Mouse (Mus musculus): Measurements from ENCODE around the gene Ctbp2.

Ctbp2 gene

DNA sequence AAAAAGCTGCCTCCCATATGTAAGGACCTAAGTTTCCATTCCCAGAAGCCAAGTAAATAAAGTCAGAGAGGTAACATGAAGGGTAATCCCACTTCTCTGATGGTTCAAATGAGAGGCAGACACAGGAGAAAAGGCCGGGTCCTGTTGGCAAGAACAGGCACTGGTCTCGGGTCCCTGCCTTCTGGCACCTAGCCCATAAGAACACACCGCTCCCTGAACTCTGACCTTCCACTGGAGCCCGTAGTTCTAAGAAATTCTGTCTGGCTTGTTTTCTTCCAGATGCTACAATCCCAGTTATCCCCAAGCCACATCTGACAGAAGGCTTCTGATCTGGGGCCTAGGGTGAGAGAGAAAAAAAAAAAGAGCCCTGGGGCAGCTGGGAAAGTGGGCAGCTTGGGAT is 35.7 kb downstream of the Ctbp2 start:
- no peak for DNase-seq (ENCODE audit: low read depth, low spot score)

DNA sequence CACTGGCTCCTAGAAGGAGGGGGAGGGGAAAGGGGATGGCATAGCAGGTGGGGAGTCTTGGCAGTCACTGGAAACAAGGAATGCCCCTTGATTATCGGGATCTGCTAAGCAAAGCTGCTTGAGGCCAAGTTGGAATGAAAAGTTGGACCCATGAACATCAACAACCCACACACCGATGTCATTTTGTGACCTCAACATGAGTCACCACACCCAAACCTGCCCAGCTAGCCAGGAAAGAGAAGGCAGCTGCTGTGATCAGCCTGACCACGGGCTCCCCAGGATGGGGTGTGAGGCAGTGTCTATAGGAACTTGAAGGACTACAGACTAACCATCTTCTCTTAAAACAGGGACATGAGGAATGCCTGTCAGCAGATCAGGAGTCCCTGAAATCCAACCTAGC is 38.7 kb downstream of the Ctbp2 start:
- DNase-seq (ENCODE audit: low read depth, low spot score) = no peak

DNA sequence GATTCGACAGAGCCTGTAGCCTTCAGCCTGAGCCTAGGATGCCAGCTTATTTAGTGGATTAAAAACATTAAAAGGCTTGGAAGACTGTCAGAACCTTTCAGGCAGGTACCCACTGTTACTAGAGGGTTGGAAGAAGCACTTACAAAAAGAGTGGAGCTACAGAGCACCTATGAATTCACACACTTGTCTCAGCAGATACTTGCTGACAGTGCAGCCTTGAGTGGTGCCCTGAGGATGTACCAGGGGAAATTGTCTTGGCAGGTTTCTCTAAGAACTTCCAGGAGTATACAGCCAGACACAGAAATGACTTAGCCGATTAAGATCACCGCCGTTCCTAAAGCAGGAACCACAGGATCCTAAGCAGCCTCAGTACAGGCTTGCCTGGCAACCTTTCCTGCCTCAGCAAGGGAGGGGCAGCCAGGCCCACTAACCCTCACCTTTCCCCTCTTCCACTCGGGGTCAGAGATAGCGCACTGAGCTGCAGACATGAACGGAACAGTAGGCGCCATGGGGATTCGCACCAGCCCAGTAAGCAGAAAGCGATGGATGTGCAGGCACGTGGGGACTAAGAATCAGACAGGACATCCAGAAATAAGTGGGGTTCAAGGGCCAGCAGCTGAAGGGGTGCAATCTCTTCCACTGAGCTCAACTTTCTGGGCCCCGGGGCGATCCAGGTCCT is 40.1 kb downstream of the Ctbp2 start:
- DNase-seq (ENCODE audit: low read depth, low spot score) = no peak

DNA sequence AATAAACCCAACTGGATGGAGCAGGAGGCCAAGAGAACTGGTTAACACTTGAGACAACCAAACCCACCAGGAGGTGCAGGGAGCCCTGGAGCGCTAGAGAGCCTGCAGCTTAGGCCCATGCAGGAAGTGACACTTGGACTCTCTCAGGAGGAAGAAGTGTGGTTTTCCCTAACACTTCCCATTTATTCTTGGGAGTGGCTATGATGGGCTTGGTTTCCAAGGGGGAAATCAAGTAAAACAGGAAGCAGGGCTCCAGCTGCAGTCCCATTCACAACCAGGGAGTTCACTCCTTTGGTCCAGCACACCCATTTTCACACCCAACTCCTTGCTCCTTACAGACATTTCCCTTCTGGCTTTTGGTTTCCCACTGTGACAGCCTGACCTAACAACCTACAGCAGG is 45.2 kb downstream of the Ctbp2 start:
- DNase-seq (ENCODE audit: low read depth, low spot score) = no peak

DNA sequence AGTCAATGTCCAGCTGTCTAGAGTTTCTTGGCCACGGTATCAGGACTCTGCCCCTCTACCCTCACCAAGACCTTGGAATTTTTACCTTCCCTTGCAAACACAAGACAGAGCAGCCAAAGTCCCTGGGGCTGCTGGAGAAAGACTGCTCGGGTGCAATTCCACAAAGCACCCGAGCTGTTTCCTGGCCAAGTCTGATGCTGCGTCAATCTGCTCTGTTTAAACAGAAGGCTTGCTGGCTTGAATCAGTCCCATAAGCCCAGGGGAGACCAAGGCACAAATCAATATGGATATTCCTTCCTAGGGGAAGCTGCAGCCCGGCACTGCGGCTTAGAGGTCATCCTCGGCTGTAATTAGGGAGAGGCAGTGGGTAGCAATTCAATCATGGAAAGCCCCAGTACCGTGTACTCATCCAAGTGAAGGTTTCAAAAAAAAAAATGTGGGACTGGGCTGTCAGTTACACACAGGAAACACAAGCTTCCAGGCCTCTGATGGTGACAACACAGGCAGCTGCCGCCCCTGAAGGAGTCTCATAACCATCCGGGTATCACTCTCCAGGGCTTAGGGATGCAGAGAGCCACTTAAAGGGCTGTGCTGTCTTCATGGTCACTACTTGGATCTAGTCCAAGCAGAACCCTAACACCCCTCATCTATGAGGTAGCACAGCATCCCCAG is 49.6 kb downstream of the Ctbp2 start:
- DNase-seq (ENCODE audit: low read depth, low spot score) = no peak

DNA sequence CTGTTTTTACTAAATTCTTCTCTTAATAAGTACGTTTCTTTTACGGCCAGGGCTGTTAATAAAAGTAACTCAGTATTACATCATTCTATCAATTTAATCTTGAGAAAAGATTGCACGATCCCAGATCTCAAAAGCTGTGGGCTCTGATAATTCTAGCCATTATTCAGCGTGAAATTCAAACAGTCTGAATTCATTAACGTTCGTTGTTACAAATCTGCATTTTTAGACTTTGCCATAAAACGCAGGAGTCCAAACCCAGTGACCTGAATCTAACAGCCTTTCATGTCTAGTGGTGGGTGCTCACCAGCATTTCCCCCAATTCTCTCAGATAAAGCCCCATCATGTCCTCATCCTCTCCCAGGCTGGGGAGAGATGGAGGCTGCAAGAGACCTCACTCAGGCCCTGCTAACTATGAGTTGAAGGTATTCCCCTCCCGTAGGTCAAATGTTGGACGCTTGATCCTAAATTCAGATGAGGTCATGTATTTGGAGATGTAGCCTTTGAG is 51.0 kb downstream of the Ctbp2 start:
- DNase-seq (ENCODE audit: low read depth, low spot score) = no peak

DNA sequence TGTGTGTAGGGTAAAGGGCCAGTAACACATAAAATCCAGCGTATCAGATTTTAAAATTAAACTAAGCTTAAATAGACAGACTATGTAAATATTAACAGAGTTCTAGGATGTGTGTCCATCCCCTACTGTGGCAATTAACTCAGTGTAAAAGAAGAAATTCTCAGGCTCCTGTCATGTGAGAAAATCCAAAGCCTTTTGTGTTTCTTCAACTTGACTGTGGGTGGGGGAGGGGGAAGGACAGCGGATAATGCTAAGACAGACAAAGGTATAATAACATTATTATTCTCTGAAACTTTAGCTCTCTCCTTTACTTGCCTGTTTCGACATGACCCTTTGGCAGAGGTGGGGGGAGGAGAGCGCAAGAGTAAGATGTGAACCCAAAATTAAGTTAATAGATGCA is 51.6 kb downstream of the Ctbp2 start:
- DNase-seq (ENCODE audit: low read depth, low spot score) = no peak

DNA sequence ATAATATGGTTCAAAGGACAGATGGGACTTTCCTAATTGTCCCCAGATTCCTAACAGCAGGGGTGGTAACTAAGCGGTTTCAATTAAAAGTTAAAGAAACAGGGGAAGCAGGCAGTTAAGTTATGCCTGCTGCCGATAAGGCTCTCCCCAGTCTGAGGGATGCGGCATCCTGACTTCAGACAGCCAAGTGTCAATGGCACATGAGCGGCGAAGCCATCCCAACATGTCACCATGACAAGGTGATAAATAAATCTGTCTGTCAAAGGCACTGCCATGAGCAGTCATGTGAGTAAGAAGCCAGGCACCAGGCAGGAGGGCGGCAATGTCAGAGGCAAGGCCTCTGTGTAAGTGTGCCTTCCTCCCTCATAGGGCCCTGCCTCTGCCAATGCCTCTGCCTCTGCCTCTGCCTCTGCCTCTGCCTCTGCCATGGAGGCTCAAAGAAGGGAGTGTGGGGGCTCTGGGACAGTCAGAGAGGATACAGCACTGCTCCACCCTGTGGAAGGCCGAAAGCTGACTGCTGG is 56.8 kb downstream of the Ctbp2 start:
- DNase-seq (ENCODE audit: low read depth, low spot score) = no peak

DNA sequence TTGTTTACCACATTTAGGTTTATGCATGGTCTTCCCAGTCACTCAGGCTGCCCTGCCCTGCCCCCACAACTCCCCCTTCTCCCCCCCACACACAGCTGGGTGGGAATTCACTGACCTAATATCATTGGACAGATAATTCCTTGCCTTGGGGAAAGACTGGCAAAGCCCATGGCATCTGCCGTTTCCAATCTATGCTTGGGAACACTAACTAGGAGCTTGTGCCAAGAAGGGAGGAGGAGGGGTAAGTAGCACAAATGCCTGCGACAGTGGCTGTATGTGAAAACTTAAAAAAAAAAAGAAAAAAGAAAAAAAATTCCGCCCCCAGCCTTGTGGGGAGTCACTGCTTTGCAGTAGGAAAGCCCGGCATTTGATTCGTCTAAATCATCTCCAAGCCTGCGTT is 57.4 kb downstream of the Ctbp2 start:
- peak; percentile 25 for DNase-seq (ENCODE audit: low read depth, low spot score)

DNA sequence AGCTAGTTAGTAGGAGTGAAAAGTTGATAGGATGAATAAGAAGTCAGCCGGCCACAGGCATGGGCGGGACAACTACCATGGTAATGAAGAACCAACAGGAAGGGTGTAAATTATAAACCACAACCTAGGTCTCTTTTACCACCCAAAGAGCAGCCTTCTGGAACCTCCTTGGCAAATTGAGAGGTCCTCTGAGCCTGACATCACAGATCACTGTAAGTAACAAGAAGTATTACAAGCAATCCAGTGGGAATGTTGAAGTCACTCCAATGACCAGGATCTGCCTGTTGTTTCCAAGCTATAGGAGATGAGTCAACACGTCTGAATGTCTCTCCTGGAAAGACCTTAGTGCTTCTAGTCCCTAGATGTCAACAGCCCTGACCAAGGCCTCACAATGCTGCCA is 62.1 kb downstream of the Ctbp2 start:
- DNase-seq (ENCODE audit: low read depth, low spot score) = no peak

DNA sequence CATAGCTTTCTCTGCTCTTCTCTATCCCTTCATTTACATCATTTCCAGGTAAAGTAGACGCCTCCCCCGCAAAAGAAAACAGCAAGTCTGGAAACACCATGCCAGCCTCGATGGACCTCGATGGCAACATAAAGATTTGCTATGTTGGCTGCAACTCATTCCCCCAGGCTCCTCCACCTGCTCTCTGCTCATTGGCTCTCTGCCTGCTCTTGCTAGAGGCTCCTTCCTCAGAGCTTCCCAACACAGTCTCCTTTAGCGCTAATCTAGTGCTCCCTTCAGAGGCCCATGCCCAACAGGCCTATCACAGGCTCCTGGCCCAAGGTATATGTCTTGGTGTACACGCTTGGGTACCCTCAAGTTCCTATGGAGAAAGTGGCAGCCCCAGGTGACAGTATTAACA is 64.0 kb downstream of the Ctbp2 start:
- DNase-seq (ENCODE audit: low read depth, low spot score) = no peak

DNA sequence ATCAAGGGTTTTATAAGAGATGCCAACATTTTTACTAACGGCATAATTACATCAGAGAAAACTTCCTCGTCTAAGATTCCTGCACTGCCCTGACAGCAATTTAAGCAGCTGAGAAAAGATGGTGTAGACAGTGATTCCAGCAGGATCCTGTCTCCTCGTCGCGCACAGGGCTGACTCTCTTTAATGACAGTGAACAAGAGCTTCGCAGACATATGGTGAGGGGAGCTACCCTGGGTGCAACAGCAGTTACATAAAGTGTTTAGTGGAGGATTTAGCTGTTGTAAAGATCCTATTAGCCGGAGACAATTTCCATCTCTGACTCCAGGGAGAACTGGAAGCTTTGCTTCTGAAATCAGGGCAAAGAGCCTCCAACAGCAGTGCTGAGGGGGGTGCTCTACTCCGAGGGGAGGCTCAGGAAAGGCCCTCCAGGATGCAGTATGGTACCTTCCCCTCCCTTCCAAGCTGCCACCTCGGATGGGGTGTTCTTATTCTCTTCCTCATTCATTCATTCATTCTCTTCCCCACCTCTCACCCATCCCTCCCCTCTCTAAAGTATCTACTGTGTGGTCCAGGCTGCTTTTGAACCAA is 64.5 kb downstream of the Ctbp2 start:
- peak; percentile 42 for DNase-seq (ENCODE audit: low read depth, low spot score)

DNA sequence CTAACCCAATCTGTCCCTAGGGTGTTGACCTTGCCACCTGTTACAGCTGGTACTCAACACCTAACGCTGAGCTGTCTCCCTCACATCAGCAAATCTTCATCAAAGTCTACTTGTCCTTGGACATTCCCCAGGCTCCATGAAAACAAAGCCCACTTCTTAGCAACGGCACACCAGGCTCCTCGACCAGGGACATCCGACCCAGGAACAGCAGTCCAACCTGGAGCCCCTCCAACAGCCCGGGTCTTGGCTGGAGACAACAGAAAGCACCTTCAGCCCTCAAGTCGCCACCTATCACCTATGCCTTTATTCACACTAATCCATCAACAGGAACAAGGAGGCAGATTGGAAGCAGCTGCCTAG is 65.0 kb downstream of the Ctbp2 start:
- DNase-seq (ENCODE audit: low read depth, low spot score) = no peak

DNA sequence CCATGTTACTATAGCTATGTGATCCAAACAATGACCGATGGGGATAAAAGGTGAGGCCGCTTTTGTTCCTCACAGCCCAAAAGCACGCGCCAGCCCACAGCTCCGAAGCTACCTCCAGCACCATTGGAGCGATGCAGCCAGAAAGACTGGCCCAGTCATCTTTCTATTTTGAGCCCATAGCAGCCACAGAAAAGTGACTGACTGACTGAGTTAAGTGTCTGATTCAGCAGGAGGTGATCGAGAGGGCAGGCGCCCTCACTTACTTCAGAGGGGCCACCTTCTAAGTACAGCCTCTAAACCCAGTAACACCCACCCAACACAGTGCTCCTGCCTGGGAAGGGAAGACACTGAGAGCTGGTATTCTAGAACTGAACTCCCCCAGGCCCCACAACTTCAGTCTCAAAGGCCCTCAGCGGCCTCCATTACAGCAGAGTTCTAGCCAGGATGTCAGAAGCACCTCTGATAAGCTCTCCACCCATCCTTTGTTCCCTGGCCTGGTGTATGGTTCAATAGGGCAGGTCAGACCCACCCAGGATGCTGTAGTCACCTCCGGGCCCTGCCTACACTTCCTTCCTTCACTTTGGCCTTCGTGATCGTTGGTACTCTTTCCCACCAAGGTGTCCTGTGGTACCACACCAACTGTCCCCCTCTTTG is 65.5 kb downstream of the Ctbp2 start:
- no peak for DNase-seq (ENCODE audit: low read depth, low spot score)

DNA sequence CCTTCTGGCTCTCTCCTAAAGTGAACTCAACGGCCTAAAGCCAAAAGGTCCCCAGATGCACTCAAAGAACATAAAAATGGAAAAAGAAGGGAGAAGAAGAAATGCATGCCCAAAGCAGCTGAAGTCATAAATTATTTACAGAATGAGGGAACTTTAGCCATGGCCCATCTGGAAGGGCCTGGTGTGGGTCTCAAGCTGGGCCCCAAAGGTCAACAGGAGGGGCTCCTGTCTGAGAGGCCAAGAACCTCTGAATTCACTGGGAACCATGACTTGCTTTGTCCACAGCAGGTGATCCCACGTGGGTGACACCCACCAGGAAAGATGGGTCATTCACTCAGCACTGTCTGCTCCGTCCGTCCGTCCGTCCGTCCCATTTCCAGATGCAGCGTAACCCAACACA is 67.2 kb downstream of the Ctbp2 start:
- DNase-seq (ENCODE audit: low read depth, low spot score) = no peak

DNA sequence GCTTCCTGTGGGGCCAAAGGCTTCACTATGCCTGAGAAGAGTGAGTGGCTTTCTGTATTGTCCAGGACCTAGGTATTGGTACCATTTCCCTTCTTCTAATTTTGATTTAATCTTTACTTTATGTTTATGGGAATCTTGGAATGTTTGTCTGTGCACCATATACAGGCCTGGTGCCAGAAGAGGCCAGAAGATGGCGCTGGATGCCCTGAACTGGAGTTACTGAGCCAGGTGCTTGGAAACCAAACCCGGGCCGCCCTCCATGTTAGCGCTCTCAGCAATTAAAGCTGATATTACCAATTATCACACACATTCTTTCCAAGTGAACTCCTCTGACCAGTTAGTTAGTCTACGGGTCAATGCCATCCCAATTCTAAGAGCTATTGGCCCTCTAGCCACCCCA is 69.7 kb downstream of the Ctbp2 start:
- no peak for DNase-seq (ENCODE audit: low read depth, low spot score)

DNA sequence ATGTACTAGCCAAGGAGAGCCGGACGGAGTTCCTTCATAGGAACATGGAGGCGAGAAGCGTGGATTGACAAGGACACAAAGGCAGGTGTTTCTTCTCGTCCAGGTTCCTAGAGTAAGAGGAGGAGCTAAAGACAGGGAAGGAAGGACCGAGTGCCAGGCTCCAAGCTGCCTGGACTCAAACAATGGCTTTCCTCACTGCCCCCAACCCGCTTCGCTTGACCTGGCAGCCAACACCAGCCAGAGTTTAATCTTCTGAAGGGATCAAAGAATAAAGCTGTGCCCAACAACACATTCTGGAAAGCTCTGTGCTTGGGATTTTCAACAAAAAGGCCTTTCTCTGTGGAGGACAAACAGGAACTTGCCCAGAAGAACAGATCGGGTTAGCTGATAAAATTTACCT is 70.4 kb downstream of the Ctbp2 start:
- DNase-seq (ENCODE audit: low read depth, low spot score) = no peak

DNA sequence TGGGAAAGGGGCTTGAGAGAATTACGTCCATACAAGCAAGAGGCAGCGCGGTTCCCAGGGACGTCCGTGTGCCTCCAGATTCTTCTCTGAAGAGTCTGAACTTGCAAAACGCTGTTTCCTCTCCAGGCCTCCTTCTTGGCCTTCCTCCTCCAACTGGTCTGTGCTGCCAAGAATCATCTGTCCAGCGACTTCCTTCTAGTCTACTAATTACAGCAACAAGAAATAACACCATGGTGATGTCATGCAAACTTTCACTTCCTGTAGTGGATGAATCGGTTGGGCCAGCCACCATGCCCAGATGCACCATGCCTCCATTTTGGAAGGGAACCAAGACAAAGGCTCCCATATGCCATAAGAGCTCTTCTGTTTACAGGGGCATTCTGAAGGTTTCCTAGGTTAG is 71.3 kb downstream of the Ctbp2 start:
- no peak for DNase-seq (ENCODE audit: low read depth, low spot score)

DNA sequence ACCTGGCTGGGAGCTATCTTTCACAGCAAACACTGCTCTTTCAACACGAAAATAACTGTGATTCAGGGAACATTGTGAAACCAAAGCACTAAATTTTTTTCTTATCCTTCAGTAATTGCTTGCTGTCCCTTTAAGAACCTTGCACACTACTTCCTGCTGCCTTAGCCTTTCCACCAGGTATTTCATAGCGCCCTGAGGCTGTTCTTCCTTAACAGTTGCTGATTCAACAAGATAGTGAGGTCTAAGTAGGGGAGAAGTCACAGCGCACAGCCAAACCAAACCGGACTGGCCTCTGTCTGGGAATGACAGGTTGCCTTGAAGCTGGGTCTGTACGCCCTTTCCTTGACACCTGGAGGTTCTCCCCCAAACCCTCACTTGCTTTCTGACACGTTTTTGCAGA is 73.5 kb downstream of the Ctbp2 start:
- no peak for DNase-seq (ENCODE audit: low read depth, low spot score)

DNA sequence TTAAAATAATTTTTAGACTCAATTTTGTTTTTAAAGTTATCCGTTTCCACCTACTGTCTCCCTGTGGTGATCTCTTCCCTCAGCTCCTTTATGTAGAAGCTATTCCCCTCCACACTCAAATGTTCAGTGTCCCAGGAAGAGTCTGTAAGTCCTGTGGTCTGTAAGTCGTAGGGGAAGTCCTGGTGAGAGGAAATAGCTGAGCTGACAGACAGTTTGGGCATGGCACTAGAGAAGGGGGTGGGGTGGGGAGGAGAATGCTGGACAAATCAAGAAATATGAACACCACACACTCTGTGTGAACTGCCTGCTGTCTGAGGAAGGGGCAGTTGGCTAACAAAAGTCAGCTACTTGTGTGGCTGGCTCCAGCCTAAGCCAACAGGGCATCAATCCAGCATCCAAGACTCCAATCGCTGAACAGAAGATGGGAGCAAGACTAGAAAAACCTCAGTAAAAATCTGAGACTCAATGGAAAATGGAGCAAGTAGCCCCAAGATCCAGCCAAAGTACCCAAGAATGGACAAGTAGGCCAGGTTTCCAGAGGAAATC is 76.0 kb downstream of the Ctbp2 start:
- DNase-seq (ENCODE audit: low read depth, low spot score) = no peak

DNA sequence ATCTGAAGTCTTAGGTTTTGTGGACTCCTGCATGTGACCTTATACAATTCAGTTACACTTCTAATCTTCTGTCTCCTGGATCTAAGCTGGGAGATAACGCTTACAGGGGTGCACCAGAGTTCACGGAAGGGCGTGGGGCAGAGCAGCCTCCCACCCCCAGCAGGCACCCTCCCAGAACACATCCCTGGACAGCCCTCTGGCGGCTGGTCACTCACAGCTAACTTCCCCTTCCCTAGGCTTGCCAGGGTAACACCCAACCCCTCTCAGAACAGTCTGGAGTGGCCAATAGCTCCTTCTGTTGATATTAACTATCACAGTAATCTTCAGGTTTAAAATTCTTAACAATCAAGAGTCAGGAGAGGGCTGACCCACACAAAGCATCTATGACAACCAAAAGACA is 76.9 kb downstream of the Ctbp2 start:
- DNase-seq (ENCODE audit: low read depth, low spot score) = no peak

DNA sequence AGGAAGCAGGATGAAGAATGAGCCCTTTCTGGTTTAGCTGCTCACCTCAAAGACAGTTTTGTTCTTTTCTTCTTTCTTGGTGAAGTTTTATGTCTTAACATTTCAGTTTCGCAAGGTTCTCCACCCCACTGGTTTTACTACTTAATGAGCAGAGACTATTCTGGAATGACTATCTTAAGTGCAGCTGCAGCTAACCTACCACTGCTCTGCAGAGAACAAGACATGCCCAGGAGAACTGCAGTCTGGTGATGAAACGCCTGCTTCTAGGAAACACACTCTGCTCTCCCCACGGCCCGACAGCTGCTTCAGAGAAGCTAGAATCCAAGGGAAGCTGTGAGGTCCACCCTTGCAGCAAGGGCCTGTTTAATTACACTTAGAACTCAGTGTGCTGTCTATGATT is 79.4 kb downstream of the Ctbp2 start:
- DNase-seq (ENCODE audit: low read depth, low spot score) = no peak
